Comparison of ENCODE assay signal across 18 mouse cellular contexts in the genomic region with DNA sequence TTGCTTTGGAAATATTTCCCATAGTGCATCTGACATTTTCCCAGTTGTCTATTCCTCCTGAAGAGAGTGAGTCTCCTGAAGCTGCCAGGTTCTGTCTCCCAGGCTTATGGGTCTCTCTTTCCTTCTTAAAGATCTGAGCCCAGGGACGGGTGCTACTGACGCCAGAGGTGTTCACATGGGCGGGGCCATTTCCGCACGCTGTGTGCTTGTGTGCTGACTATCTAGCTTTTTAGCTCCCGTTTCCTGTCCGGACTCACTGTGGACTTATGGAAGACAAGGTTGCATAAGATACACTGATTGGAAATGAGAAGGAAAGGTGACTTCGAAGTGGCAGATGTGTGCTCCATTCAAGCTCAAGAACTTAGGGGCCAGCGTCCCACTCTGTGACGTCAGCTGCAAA.
A peak's percentile ranks its signal among the peaks of the same experiment; 100 is the strongest.
DNase-seq lines count a peak whose midpoint lies in the region; ATAC-seq and TF ChIP-seq lines count a peak whose summit lies in the region.
"Had no signal": no experiment of that assay in that cellular context is flagged by ENCODE, and none has a peak within 500 bp of the region (broad histone marks: within the 10 kb centered on the region; RNA-seq: fewer than 3 reads in every experiment).

No protein-coding gene starts in this region.

- no peak overlapping the region for H3K4me2 ChIP-seq in CH12.LX (ENCODE audit: insufficient read depth, low read depth, poor library complexity, severe bottlenecking)
- H3K4me2 ChIP-seq in forebrain, embryonic 12.5 days, result no peak overlapping the region
- H3K4me2 ChIP-seq: embryonic facial prominence, embryonic 12.5 days had no signal

- no peaks in the 10 kb centered on the region for H3K9me3 ChIP-seq in CH12.LX (replicated peaks; ENCODE audit: low read length)
- no peaks in the 10 kb centered on the region for H3K9me3 ChIP-seq in forebrain, embryonic 12.5 days
- H3K9me3 ChIP-seq: embryonic facial prominence, embryonic 10.5 days; embryonic facial prominence, embryonic 12.5 days had no signal

- no peak for TF ChIP-seq EP300 in CH12.LX (IDR thresholded peaks at IDR 0.05; ENCODE audit: low read length)

- no peaks in the 10 kb centered on the region for H3K27me3 ChIP-seq in CH12.LX (replicated peaks)
- H3K27me3 ChIP-seq in forebrain, embryonic 12.5 days, result no peaks in the 10 kb centered on the region
- H3K27me3 ChIP-seq: embryonic facial prominence, embryonic 12.5 days had no signal

- TF ChIP-seq CTCF in CH12.LX (conservative IDR thresholded peaks at IDR 0.05 in 1 of 2, IDR thresholded peaks at IDR 0.05 in 1 of 2; ENCODE audit: low read depth in 2 of 2, low read length in 2 of 2), result no peak

- no peaks in the 10 kb centered on the region for H3K79me2 ChIP-seq in CH12.LX (replicated peaks; ENCODE audit: control insufficient read depth, extremely low read depth, insufficient read depth, poor library complexity, severe bottlenecking)

- H3K9ac ChIP-seq in CH12.LX (ENCODE audit: insufficient read depth, low read depth), result no peak overlapping the region
- H3K9ac ChIP-seq in forebrain, embryonic 12.5 days, result no peak overlapping the region
- H3K9ac ChIP-seq: embryonic facial prominence, embryonic 12.5 days had no signal

- DNase-seq in CH12.LX (ENCODE audit: extremely low read depth) (no peak), ES-CJ7 (ENCODE audit: low read depth, low spot score) (peak; percentile 36), ZHBTc4 (ENCODE audit: low read depth, low spot score) (peak; percentile 53)
- no peak for DNase-seq in thymus, postnatal 36 days
- DNase-seq in layer of hippocampus, adult 9-11 months, result no peak
- DNase-seq: adrenal gland, adult 2 months; adrenal gland, postnatal 10 days; adrenal gland, postnatal 25 days; cerebellum, adult 11 months; cerebellum, adult 18-20 months; cerebellum, adult 8-10 months; cerebellum, adult 9-11 months; cerebellum, postnatal 14 days had no signal

- H3K27ac ChIP-seq in CH12.LX (ENCODE audit: insufficient read depth, low read depth), result peak overlapping the region; percentile 77
- no peak overlapping the region for H3K27ac ChIP-seq in forebrain, embryonic 12.5 days
- H3K27ac ChIP-seq: embryonic facial prominence, embryonic 10.5 days; embryonic facial prominence, embryonic 12.5 days had no signal

- TF ChIP-seq RAD21 in CH12.LX (IDR thresholded peaks at IDR 0.05; ENCODE audit: low read depth, low read length), result no peak

- no peak overlapping the region for H3K4me3 ChIP-seq in CH12.LX (replicated peaks in 1 of 3; ENCODE audit: low read depth in 2 of 3, low read length in 2 of 3, poor library complexity in 1 of 3)
- H3K4me3 ChIP-seq in forebrain, embryonic 12.5 days (replicated peaks), result no peak overlapping the region
- H3K4me3 ChIP-seq: embryonic facial prominence, embryonic 10.5 days; embryonic facial prominence, embryonic 12.5 days had no signal

- H3K36me3 ChIP-seq in CH12.LX (replicated peaks in 1 of 2; ENCODE audit: control insufficient read depth in 1 of 2, insufficient read depth in 1 of 2, low read length in 1 of 2), result peaks cover 6 to 52% of the 10 kb centered on the region in 2 experiments
- H3K36me3 ChIP-seq in forebrain, embryonic 12.5 days (replicated peaks), result peaks cover 23% of the 10 kb centered on the region

- in situ Hi-C loops in CH12.LX (cut with MboI; ENCODE audit: low pct_ligation_motif_present, low pct_unique_long_range_greater_than_20kb, low sequenced_read_pairs), result no loop called here

- peaks cover 58 to 96% of the 10 kb centered on the region in 2 experiments for H3K4me1 ChIP-seq in CH12.LX (ENCODE audit: control insufficient read depth in 1 of 2, insufficient read depth in 2 of 2)
- no peaks in the 10 kb centered on the region for H3K4me1 ChIP-seq in forebrain, embryonic 12.5 days
- H3K4me1 ChIP-seq: embryonic facial prominence, embryonic 10.5 days; embryonic facial prominence, embryonic 12.5 days had no signal

- 90% methylated on average over 10 of the region's 10 CpGs for WGBS in forebrain, embryonic 12.5 days

- no peak for TF ChIP-seq POLR2A in CH12.LX (IDR thresholded peaks at IDR 0.05; ENCODE audit: low read depth, low read length)

- dilution Hi-C loops in CH12.LX (cut with MboI; ENCODE audit: extremely low pct_ligation_motif_present, extremely low pct_unique_long_range_greater_than_20kb, low sequenced_read_pairs), result no loop called here

- no peak for ATAC-seq in forebrain, embryonic 12.5 days (ENCODE audit: low FRiP score)
- ATAC-seq: forebrain, embryonic 14.5 days; forebrain, embryonic 16.5 days had no signal

TF ChIP-seq in CH12.LX, 34 proteins besides CTCF, POLR2A, EP300 and RAD21:
- no peak for TF ChIP-seq TCF12 (IDR thresholded peaks at IDR 0.05; ENCODE audit: low read depth, low read length)
- no peak for TF ChIP-seq MXI1 (IDR thresholded peaks at IDR 0.05; ENCODE audit: low read depth, low read length)
- TF ChIP-seq SIN3A (IDR thresholded peaks at IDR 0.05; ENCODE audit: low read length), result no peak
- TF ChIP-seq JUN (IDR thresholded peaks at IDR 0.05; ENCODE audit: insufficient read depth, low read depth, low read length), result no peak
- no peak for TF ChIP-seq MEF2A (IDR thresholded peaks at IDR 0.05; ENCODE audit: borderline replicate concordance, low read depth, low read length)
- TF ChIP-seq JUND (conservative IDR thresholded peaks at IDR 0.05; ENCODE audit: low read depth, low read length), result no peak
- TF ChIP-seq ETS1 (conservative IDR thresholded peaks at IDR 0.05; ENCODE audit: low read depth, low read length), result no peak
- no peak for TF ChIP-seq RCOR1 (conservative IDR thresholded peaks at IDR 0.05; ENCODE audit: low read depth, low read length)
- no peak for TF ChIP-seq ELF1 (IDR thresholded peaks at IDR 0.05; ENCODE audit: low read depth, low read length)
- TF ChIP-seq NELFE (IDR thresholded peaks at IDR 0.05; ENCODE audit: low read depth, low read length), result no peak
- TF ChIP-seq USF2 (conservative IDR thresholded peaks at IDR 0.05; ENCODE audit: low read depth, low read length), result no peak
- no peak for TF ChIP-seq MAZ (IDR thresholded peaks at IDR 0.05; ENCODE audit: low read depth, low read length)
- no peak for TF ChIP-seq ZMIZ1 (IDR thresholded peaks at IDR 0.05; ENCODE audit: low read depth, low read length)
- TF ChIP-seq UBTF (IDR thresholded peaks at IDR 0.05; ENCODE audit: low read depth, low read length), result no peak
- TF ChIP-seq TBP (conservative IDR thresholded peaks at IDR 0.05; ENCODE audit: low read depth, low read length), result no peak
- no peak for TF ChIP-seq ZC3H11A (IDR thresholded peaks at IDR 0.05; ENCODE audit: low read depth, low read length)
- no peak for TF ChIP-seq ZNF384 (IDR thresholded peaks at IDR 0.05; ENCODE audit: low read depth, low read length)
- TF ChIP-seq MAFK (IDR thresholded peaks at IDR 0.05; ENCODE audit: insufficient replicate concordance, low read length), result no peak
- TF ChIP-seq HCFC1 (IDR thresholded peaks at IDR 0.05; ENCODE audit: low read depth, low read length), result no peak
- no peak for TF ChIP-seq SMC3 (IDR thresholded peaks at IDR 0.05; ENCODE audit: low read depth, low read length)

Comparison
In these comparisons a context has a peak if more than half of its experiments do, and no peak if none do; other contexts are left out.
1. DNase-seq: peak in ES-CJ7 (single experiment) and ZHBTc4 (single experiment); none in CH12.LX (single experiment), thymus, postnatal 36 days (0 of 2) and layer of hippocampus, adult 9-11 months (single experiment).